Mouse (Mus musculus) monocyte, adult 5-6 weeks (primary cell): Measurements from ENCODE around the gene Wdfy3. TPM values are rescaled to one million over a fixed set of nuclear protein-coding genes. Genes with fewer than 3 reads are reported as not detected.

Experiments used
- ATAC-seq: fragments of 153-309, 156-312 bp; replicated peaks from 2 replicates; pipeline ENCODE4 v1.8.0; 2017; ENCODE audit warnings: mild to moderate bottlenecking; ENCODE audit not compliant: low TSS enrichment, insufficient number of reproducible peaks, severe bottlenecking, poor library complexity, low FRiP score
- total RNA-seq: library from RNA; stranded (forward); fragments of 200-1000, 200-491, 200-594 nt; gene quantifications from 3 replicates; pipeline ENCODE4 v1.2.3, GENCODE M21; 2017

The Wdfy3 gene
- total RNA-seq, 1 experiment from 2014 or later, result 15.0 TPM

DNA sequence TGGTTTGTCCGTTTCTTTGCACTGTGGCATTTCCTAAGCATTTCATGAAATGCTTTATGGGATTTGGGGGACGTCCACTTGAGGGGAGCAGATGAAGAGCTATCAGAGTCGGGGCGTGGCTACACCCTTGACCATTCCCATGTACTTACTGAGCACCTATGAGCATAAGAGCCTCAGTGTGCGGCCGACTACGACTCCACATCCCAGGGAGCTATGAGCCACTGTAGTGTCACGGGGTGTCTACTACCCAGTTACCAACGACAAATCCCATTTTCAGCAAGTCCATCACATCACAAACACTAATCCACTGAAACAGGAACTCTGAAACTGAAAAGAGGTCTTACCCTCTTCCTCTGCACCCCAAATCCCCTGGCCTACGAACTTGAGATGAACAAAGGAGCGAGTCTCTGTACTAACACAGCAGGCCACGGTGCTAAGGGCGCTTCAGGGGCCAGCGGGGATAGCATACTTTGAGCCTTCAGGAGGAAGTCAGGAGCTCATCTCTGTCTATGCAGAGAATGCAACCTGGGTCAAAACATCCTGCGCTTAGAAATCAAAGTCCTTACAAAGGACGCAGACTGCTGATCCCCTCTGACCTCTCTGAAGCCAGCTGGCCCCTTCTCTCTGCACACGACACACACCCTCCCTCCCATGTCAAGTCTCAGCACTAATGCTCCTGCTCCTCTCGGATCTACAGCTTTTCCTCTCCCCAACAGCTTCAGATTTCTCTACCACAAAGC lies 6.5 kb downstream of the Wdfy3 start:
- no peak for ATAC-seq

DNA sequence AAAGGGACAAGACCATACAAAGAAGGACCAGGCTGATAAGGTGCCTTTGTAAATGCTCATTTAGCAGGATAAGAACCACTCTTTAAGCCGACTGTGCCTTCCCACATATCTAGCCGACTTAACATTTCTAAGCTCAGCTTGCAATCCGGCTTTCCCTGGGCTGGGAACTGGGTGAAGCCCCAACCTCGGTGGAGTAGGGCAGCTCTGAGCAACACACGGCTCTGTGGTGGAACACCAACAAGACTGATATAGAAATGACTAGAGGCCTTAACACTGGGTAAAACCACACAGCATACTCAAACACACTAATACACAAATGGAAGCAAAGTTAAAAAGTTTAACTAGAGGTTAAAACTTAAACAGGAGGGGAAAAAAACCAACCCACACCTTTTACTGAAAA lies 7.9 kb downstream of the Wdfy3 start:
- no peak for ATAC-seq

DNA sequence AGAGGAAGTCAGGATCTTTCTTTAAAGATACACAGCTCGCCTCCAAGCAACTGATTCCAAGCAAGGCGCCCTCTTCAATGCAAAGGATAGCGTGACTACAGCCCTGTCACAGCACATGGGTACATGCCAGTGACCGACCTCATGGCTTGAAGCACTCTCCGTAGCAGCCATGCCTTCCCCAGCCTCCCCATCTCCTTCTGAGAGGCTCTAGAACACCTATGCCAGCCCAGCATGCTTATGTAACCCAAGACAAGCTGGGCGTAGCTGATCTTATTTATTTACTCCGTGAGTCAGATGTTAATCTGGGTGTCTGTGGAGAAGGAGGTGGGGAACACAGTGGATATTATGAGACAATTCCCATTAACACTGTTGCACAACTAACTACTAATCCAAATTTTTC lies 13.8 kb downstream of the Wdfy3 start:
- ATAC-seq, result no peak

DNA sequence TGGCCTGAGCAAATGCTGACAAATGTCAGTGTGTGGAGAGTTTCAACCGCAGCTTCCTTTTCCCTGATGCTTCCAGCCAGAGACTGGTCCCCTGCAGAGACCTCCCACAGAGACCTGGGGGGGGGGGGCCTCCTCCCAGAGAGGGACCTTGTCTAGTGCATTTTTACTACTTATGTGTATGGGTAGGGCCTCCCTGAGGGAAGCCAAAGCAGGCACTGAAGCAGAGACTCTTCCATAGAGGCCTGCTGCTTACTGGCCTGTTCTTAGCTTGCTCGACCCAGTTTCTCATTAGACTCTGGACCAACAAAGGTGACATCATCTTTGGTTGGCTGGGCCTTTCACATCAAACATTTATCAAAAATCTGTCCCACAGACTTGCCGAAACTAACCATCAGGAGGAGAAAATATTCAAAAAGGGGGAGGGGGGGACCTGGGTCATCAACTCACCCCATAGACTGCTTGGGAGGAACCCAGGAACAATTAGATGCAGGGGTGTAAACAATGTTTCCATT lies 14.5 kb downstream of the Wdfy3 start:
- no peak for ATAC-seq

DNA sequence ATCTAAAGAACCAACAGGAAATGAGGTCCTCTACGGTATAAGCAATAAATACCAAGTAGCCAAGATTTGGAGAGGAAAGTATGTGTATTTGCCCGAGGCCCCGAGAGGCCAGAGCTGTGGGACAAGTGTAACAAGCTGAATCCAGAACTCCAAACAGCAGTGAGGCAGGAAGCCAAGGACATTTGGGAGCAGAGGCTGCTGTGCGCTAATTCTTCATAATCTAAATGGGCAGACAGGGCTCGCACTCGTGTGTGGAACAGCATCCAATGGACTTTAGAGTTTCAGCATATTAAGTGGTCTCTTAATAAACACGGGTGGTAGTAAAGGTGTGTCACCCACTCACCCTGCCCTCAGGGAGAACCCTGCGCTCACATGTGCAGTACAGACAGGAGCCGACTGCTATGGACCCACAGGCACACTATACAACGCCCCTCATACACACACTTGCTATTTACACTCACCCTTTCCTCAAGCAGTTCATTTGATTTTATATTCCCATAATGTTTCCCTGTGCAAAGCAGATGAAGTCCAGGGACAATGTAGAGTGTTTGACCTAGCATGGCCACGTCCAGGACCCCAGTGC lies 15.1 kb downstream of the Wdfy3 start:
- ATAC-seq, result no peak

DNA sequence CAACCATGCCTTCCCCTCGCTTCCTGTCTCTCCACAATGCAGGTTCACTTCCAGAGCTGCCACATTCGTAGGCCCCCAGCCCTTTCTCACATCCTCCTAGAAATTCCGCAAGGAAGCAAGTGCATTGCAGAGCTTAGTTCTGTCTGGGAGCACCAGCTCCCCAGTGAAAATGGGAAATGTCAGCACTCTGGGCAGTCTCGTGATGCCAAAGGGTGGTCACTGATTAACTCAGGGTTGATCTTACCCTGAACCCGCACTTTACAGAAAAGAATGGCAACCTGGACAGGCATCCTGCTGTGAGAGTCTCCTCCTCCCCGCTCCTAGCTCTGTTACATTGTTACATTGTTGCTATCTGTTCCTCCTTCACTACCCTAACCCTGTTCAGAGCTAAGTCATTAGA lies 16.8 kb downstream of the Wdfy3 start:
- ATAC-seq, result no peak

DNA sequence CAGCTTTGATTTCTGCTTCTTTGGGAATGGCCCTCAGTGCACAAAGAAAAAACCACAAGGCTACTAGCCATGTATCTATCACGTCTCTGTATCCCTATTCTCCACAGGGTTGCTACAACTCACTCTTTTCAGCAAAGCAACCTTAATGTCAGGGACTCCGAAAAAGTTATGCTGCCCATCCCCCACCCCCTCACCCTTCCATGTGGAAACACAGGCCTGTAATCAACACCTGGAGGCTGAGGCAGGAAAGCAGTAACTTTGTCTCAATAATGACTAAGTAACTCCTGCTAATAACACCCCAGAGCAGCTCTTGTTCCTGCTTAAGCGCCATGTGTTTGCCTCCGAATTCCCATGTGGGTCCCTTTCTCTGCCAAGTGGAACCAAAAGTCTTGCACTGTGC lies 17.3 kb downstream of the Wdfy3 start:
- no peak for ATAC-seq

DNA sequence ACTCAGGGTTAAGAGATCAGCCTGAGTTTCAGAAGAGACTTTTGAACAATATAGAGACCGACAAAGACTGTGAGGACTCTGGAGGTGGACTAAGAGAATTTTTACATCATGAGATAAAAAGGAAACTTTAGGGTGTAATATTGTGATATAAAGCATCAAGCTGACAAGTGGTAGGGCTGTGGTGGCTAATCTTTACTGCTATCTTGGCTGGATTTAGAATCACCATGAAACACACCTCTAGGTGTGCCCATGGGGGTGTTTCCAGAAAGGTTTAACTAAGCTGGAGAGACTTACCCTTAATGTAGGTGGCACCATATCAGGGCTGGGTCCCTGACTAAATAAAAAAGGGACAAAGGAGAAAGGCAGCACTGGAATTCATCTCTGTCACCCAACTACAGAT lies 19.0 kb downstream of the Wdfy3 start:
- no peak for ATAC-seq

DNA sequence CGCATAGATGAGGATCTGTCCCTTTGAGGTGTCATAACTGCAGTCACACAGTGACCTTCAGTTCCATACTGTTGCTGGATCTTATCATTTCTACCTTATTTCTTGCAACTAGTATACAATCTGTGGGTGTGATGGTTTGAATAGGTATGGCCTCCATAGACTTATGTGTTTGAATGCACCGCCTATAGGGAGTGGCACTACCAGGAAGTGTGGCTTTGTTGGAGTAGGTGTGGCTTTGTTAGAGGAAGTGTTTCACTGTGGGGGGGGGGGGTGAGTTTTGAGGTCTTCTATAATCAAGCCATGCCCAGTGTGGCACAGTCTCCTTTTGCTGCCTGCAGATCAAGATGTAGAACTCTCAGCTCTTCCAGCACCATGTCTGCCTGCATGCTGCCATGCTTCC lies 21.3 kb downstream of the Wdfy3 start:
- no peak for ATAC-seq

DNA sequence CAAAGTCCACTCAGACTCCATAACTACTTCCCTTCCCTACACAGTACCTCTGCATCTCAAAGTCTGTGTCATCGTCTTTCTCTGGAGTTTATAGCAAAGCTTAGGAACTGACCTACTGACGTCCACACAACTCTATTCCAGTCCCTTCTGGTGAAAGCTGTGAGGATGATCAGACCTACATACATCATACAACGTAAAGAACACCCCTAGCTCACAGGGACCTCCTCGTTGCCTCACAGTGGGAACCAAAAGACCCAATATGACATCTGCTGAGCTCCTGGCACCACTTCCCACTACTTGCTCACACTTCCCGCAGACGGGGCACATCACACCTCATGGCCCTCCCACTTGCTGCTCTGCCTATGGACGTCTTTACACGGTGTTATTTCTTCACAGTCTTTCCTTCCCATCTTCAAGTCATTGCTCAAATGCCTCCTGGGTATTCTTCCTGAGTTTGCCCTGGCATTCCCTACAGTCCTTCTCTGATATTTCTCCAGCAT lies 23.1 kb downstream of the Wdfy3 start:
- ATAC-seq, result no peak

DNA sequence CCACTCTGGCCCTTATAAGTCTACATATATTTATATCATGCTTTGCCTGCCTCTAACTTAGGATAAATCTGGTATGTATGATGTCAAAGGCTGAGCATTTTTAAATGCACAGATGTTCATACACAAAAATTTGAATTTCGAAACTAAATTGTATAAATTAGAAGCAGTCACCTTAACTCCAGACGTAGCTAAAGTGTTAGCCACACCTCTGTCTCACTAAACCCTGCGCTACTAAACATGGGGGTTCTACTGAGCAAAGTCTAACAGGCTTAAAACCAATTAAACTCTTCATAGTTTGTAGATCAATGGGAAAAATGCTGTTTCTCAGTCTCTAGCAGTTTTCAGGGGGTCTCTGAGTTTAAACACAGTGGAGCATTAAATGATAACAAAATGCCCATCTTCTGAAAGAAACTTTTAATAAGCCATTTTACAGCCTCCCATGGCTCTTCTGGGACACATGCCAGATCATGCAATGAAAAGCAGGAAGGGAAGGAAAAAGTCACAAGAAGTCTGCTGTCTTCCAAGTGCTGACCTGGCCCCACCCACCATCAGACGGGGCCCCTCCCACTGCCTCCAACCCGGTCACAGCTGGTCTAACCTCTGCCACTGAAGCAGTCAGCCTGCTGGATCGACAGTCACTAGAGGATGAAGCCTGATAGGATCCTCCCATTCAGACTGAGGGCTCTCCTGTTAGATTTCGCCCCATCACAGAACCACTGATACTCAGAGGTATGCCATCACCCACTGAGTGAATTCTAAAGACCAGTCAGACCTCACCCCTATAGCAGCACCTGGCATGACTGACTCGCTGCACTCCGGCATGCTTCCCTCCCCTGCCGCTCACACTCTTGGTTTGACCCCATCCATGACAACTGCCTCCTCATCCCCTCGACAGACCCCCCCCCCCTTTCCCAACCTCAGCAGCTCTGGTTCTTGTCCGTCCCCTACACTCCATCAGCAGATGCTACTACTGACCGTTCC lies 23.8 kb downstream of the Wdfy3 start:
- no peak for ATAC-seq

DNA sequence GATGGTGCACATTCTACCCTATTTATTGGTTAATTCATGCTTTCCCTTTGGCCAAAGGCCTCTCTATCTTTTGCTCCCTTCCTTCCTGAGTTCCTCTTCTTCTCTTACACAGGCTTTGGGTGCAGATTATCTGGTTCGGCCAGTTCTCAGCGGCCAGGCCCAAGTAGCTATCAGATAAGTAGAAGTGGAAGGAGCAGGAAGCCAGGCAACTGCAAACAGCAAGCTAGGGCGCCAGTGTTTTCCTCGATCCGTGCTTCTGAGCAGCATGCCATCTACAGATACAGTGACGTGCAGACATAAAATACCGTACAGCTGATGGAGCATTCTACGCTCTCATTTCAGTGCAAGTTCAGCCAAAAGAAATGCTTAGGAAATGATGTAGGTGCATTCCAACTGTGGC lies 24.5 kb downstream of the Wdfy3 start:
- ATAC-seq, result no peak

DNA sequence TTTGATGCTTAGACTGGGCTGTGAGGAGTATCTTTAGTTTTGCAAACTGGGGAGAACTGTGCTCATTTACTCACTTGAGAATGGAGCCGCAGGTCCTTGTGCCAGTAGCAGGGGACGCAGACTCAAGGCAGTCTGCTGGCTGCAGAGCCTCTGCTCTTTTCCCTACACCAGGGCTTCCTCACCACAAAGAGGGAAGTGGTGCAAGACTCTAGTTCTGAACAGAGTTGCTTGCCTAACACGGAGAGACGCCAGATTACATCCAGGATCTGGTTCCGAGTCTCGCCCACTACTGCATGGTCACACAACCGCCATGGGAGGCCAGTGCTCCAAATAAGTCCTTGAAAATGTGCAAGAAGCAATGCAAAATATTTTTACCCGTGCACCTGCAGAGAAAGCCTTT lies 36.4 kb downstream of the Wdfy3 start:
- ATAC-seq, result peak; percentile 69

DNA sequence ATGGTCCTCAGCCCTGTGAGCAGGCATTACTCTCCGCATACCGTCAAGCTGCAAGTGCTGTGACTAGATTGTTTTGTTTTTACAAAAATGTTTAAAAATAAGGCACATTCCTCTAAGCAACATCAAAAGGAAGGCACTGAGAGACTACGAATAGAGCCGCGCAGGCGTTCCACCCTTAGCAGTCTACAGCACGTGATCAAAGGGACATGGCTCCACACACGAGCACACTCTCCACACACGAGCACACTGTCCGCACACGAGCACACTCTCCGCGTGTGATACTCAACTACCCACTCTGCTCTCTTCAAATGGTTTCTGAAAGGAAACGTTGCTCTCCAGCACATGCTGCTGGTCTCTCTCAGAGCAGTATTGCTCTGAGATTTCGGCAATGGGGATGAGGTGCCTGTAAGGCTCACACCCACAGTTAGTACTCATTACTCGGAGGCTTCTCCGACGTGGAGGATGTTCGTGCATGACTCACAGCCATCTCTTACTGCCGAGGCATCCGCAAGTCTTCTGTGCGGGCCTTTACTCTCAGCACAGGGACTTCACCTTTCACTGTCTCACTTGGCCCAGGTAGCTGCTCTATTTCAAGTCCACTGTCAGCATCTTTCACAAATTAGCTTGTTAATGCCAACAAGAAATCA lies 37.0 kb downstream of the Wdfy3 start:
- no peak for ATAC-seq

DNA sequence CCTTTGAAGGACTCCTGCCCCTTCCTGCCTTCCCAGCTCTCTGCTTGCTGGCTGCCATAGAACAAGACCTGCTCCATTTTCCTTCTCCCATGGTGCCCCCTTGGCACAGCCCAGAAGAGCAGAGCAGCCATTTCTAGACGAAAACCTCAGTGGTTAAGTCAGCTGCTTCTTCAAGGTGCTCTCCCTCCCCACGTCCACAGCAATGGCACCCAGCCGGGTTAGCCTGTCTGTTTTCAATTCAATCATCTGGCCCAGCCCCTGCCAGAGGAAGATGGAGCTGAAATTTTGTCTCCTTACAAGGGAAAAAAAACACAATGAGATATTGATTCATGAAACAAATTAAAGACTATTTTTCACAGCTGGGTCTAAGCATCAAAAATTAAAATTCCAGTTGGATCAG lies 37.5 kb downstream of the Wdfy3 start:
- no peak for ATAC-seq

DNA sequence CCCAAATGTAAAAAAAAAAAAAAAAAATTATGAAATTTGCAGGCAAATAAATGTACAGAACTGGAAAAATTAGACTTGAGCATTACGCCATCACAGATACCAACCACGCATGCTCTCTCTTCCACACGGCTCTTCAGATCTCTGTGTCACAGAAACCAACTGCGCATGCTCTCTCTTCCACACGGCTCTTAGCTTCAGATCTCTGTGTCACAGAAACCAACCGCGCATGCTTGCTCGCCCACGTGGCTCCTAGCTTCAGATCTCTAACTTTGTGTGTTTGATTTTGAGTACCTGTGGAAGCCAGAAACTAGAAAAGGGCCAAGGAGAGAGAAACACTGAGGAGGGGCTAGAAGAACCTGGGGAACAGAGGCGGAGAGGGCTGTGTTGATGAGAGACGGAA lies 46.3 kb downstream of the Wdfy3 start:
- ATAC-seq, result no peak

DNA sequence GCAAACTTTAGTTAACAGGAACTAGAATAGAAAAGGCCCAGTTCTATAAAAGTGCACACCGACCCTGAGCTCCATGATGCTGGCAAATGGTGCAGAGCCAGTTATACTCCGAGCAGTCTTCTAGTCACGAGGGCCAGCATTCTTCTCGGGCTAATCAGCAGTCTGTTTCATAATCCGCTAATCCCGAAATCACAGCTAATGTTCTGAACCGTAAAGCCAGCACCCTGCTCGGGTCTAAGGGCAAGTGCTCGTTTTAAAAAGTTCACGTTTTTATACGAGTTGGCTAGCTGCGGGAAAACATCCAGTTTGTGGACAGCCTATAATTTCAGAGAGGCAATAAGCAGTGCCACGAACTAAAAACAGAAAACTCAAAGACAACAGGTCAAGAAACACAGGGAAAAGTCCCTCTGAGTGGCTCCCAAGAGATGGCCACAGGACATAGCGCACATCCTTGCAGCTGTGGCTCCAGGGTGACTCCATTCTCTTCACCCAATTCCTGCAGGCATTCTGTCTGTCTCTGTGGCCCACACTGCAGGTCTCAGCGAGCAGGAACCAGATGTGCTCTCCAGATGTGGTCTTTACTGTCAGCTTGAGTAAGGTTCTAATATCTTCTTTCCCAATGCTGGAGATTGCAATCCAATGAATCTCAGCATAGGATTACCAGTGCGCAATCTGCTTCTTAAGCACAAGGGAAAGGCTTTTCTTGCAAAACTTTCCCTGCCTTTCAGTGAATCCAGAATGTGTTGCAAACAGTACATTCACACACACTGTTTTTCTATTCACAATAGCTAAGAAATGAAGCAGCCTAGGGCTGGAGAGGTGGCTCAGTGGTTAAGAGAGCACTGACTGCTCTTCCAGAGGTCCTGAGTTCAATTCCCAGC lies 47.5 kb downstream of the Wdfy3 start:
- no peak for ATAC-seq

DNA sequence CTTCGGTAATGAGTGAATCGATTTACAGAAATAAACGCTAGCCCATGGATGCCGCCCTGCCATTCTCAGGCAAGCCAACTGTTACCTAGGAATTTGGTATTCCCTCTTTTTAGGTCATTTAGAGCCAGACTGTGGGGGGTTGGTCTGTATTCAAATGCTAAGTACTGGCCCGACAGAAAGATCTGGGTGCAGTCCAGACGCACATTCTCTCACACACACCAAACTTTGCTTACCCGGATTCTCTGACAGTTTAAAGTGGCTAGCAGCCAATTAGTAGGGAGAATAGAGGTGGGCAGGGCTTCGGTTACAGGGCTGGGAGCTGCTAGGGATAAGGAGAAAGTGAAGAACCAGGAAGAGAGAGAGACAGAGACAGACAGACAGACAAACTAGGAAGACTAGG lies 55.5 kb downstream of the Wdfy3 start:
- no peak for ATAC-seq
